Mouse (Mus musculus) brain, embryonic 14.5 days (tissue): ENCODE measurements around the gene Arl1. TPM values are rescaled to one million over a fixed set of nuclear protein-coding genes. Genes with fewer than 3 reads are reported as not detected.

Experiments used
- DNase-seq: peaks from one replicate; pipeline ENCODE4 v3.0.0-alpha.2; 2011; ENCODE audit warnings: low read depth
- CTCF ChIP-seq: fragments of 200-500 bp; IDR thresholded peaks from 2 replicates; pipeline ENCODE4 v1.5.1; 2012; ENCODE audit warnings: inconsistent platforms, mild to moderate bottlenecking, moderate library complexity, borderline replicate concordance; ENCODE audit not compliant: insufficient read depth, insufficient read length; ENCODE audit errors: extremely low read depth
- POLR2A ChIP-seq: fragments of 200-500 bp; IDR thresholded peaks from 2 replicates; pipeline ENCODE4 v1.6.1; 2012; ENCODE audit warnings: mild to moderate bottlenecking, inconsistent platforms, borderline replicate concordance; ENCODE audit not compliant: poor library complexity, insufficient read depth, insufficient read length, severe bottlenecking; ENCODE audit errors: extremely low read depth
- polyA plus RNA-seq: library from polyadenylated mRNA; depleted of rRNA; stranded (reverse); fragments of >200 nt; gene quantifications from 2 replicates; pipeline ENCODE4 v1.2.3, GENCODE M21; 2012; rRNA removed

The Arl1 gene
- polyA plus RNA-seq = 67.1 and 67.9 TPM in 2 replicates

GRCm38 (mm10) chr10:88730571-88731495, at the start of gene Arl1:
Gene Arl1, plus strand, starts transcription at chr10:88730858.
- DNase-seq = peak; percentile 96
- TF ChIP-seq POLR2A = peak; percentile 58; the same call in 1 of the 2 replicates
- TF ChIP-seq CTCF = no peak

GRCm38 (mm10) chr10:88682904-88683563, 47.6 kb upstream of the Arl1 start:
- no peak for TF ChIP-seq CTCF
- no peak for TF ChIP-seq POLR2A
- DNase-seq = no peak

- DNase-seq = no peak
- no peak for TF ChIP-seq POLR2A
- no peak for TF ChIP-seq CTCF
These were observed 45.7 kb upstream of the Arl1 start, which contains the start of gene Spic for GRCm38 (mm10) chr10:88684925-88685324. Gene Spic, minus strand, starts transcription at chr10:88685015.

DNA sequence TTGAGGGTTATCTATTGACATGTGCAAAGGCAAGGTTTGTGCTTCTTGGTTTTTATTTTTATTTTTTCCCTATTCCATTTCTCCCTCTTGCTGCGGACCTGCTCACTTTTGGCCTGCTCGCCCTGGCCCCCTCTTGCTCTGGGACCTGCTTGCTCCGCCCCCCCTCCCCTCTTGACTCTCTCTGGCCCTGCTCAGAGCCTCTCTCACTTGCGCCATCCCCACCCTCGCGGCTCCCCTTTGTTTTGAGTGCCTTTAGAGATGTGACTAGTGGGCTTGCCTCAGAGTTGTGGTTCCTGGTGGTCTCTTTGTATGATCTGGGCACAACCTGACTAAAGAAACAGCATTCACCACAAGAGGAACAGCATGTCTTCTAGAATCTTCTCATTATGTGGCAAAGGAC, 29.7 kb upstream of the Arl1 start:
- no peak for DNase-seq
- TF ChIP-seq POLR2A (no peak), CTCF (no peak)

DNA sequence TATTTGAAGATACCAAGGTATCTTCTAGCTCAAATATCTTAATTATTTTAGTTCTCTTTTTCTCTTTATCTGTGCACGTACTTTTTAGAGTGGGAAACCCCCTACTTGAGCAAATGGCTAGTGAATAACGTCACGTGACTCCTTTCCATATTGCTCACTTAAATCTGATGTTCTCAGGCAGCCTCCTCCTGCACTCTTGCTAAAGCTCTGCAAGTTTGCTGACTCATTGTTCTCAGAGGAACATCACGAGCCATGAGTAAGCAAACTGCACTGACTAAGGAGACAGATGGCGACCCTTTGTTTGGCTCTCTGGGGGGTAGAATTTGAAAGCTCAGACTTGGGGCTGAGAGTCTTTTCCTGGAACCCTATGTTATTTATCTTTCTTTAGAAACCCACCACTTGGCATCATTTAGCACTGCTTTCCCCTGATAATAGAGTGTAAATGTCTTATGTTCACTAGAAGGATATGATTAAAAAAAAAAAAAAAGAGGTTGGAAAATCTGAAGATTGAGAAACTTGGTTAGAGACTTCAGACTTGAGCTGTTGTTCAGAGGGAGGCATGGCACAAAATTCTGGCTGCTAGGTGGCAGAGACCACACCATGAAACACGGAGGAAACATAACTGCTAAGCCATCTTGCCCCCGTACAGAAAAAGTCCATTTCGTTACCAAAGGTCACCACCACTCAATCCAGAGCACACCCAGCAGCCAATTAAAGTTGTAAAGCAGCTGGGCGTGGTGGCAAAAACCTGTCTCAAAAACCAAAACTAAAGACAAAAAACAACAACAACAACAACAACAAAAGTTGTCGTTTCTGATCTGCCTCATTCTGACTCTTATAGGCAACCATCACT, 21.8 kb upstream of the Arl1 start:
- DNase-seq = peak; percentile 57
- TF ChIP-seq POLR2A = no peak
- no peak for TF ChIP-seq CTCF

DNA sequence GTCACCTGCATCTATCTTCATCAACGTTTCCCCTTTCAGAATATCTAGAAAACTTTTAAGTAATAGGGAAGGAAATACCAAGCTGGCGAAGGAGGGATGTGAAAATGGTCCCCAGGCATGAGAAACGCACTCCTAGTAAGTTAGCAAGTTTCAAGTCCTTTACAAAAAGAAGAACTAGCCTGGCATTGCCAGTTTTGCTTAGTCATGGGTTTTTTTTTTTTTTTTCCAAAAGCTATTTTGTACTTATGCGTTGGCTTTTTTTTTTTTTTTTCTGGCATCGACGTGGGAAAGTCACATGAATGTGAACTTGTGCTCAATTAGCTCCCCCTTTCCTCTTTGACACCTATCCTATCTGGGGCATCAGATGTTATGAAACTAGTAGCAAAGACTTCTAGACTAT, 18.3 kb upstream of the Arl1 start:
- TF ChIP-seq CTCF (no peak), POLR2A (no peak)
- DNase-seq = no peak

DNA sequence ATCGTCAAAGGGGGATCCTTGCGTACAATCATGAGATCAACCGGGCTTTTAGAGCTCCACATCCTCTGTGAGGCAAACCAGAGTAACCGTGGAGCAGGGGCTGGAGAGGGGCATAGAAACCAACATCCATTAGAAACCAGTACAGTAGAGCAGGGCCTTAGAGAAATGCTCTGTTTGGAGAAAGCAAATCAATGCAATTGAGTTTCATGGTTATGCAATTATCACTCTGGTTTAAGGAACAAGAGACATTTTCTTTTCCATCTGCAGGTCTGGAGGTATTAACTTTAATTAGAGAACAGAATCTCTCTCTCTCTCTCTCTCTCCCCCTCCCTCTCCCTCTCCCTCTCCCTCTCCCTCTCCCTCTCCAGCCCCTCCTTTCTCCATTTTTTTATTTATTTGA, 15.9 kb upstream of the Arl1 start:
- TF ChIP-seq POLR2A (no peak), CTCF (no peak)
- DNase-seq = no peak

DNA sequence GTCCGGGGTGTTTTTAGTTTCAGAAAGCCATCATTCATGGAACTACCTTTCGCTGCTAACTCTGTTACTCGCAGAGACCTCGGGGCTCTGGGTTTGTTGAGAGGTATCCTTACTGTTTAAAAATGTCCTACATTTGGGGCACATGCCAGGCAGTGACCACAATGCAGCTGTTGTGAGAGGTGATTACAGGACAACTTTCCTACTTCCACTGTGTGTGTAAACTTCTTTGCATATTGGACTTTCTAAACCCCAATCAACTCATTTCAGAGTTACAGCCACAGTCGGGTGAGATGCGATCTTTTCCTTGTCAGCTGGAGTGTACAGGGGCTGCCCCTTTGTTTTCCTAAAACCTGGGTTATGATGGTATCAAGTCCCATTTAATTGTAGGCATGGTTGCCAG, 15.0 kb upstream of the Arl1 start:
- DNase-seq = no peak
- TF ChIP-seq POLR2A = no peak
- TF ChIP-seq CTCF = no peak

- no peak for DNase-seq
- TF ChIP-seq CTCF = no peak
- no peak for TF ChIP-seq POLR2A
These were observed 13.5 kb upstream of the Arl1 start for GRCm38 (mm10) chr10:88716986-88717755.

- TF ChIP-seq POLR2A (no peak), CTCF (no peak)
- no peak for DNase-seq
These were observed 13.0 kb upstream of the Arl1 start for GRCm38 (mm10) chr10:88717756-88718025.

DNA sequence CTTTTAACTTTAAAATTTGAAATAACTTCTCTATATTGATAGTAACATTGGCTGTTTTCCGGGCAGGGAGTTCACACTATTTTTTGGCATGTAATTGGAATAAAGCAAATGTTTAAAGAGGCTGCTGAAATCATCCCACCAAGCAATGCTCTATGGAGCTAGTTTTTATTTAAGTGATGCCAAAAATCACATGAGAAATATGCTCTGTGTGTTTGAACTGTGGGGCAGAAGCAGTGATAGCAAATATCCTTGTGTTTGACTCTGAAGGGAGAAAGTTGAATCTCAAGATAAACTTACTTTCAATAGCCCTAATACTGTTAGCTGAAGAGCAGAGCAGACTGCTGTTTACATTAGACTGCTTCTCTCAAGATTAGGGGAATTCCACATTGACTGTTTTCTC, 11.0 kb upstream of the Arl1 start:
- no peak for TF ChIP-seq POLR2A
- TF ChIP-seq CTCF = no peak

DNA sequence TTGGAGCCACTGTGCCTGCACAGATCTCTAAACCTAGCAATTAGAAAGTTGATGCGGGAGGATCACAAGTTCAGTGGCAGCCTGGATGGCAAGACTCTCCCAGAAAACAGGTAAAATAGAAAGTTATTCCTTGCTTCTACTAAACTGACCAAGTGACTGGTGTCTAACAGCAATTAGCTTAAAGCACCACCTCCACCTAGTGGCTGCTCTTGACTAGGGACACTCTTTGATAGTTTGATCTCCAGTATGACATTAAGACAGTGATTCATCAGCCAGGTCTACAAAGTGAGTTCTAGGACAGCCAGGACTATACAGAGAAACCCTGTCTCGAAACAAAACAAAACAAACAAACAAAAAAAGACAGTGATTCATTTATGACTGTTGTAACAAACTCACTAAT, 5.3 kb upstream of the Arl1 start:
- TF ChIP-seq POLR2A (no peak), CTCF (peak; percentile 32; the same call in 1 of the 2 replicates)
- peak; percentile 36 for DNase-seq

More for the DNA sequence above, 11.0 kb upstream of the Arl1 start:
- DNase-seq = no peak
